Mouse (Mus musculus) olfactory bulb, adult 2 months (tissue): ENCODE data around the gene Pde4b.

Experiments
- CTCF ChIP-seq: fragments of 200-500 bp; IDR thresholded peaks from 2 replicates; pipeline ENCODE4 v1.5.1; 2012; ENCODE audit warnings: low read depth, mild to moderate bottlenecking, low read length, moderate library complexity; ENCODE audit not compliant: insufficient read depth
- POLR2A ChIP-seq: fragments of 200-500 bp; IDR thresholded peaks from 2 replicates; pipeline ENCODE4 v1.6.1; 2012; ENCODE audit warnings: mild to moderate bottlenecking, low read depth, low read length, moderate library complexity; ENCODE audit not compliant: insufficient read depth

DNA sequence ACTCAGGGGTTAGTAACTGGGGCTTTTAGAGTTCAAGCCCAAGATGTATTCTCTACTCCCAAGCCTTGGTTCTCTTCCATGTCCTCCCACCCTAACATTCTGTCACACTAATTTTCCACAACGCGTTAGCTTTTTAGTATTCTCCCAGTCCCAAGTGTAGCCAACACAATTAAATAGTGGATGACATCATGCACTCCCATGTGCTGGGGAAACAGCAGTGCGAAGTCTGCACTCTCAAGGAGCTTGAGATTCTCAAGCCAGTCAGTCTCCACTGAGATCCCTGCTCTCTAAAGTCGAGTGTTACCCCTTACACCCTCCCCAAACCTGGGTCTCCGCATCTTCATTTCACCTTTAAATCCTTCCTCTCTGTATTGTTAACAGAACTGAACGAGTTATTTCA lies 434.1 kb downstream of the Pde4b start:
- no peak for TF ChIP-seq CTCF
- no peak for TF ChIP-seq POLR2A
